ENCODE assay signal across 7 mouse cellular contexts in the genomic region with DNA sequence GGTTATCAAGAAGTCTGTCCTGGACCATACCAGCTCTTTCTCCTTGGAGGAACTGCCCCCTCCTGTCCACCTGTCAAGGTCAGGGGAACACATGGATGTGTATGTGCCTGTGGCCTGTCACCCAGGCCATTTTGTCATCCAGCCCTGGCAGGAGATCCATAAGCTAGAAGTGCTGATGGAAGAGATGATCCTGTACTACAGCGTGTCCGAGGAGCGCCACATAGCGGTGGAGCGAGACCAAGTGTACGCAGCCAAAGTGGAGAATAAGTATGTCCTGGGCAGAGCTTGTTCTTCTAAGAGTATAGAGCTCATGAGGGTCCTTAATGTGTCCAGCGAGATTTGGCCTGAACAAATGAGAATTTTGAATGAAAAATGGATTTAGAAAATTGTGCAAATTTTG. TPM values are rescaled to one million over a fixed set of nuclear protein-coding genes. Genes with fewer than 3 reads are reported as not detected.
DNase-seq lines count a peak whose midpoint lies in the region; TF ChIP-seq lines count a peak whose summit lies in the region.

No protein-coding gene starts in this region.

- no peaks in the 10 kb centered on the region for H3K36me3 ChIP-seq in ES-E14 (ENCODE audit: control insufficient read depth, insufficient read depth, low read length, poor library complexity, severe bottlenecking)

- no peak for TF ChIP-seq POLR2A in cortical plate, adult 2 months (IDR thresholded peaks at IDR 0.05; ENCODE audit: extremely low read depth, insufficient read depth, low read length)

- no peaks in the 10 kb centered on the region for H3K9me3 ChIP-seq in ES-E14 (ENCODE audit: control insufficient read depth, insufficient read depth, low read depth, low read length)

- H3K27ac ChIP-seq in ES-E14 (ENCODE audit: insufficient read depth, low read depth, low read length, poor library complexity, severe bottlenecking) = no peak overlapping the region
- H3K27ac ChIP-seq in cortical plate, adult 2 months (ENCODE audit: insufficient read depth, low read length) = no peak overlapping the region
- no peak overlapping the region for H3K27ac ChIP-seq in layer of hippocampus, adult 2 months

- H3K9ac ChIP-seq in ES-E14 (ENCODE audit: insufficient read depth, low read depth, low read length, poor library complexity, severe bottlenecking) = no peak overlapping the region

- in situ Hi-C loops in ES-E14 (cut with MboI; ENCODE audit: low sequenced_read_pairs in 2 of 2, unreplicated experiment in 2 of 2) = no loop called here

- TF ChIP-seq CTCF in cortical plate, adult 2 months (IDR thresholded peaks at IDR 0.05; ENCODE audit: extremely low read depth, insufficient read depth, low read length) = peak; percentile 66
- TF ChIP-seq CTCF in layer of hippocampus, adult 2 months (conservative IDR thresholded peaks at IDR 0.05) = peak; percentile 80

- H3K4me1 ChIP-seq in ES-E14 (ENCODE audit: control insufficient read depth in 2 of 2, insufficient read depth in 2 of 2, low read length in 2 of 2, poor library complexity in 1 of 2) = 0 out of 4 replicates have a peak, but pooled peaks cover 0 to 2% of the 10 kb centered on the region in 2 experiments
- H3K4me1 ChIP-seq in cortical plate, adult 2 months (ENCODE audit: control insufficient read depth, insufficient read depth, low read length) = no peaks in the 10 kb centered on the region

- H3K4me3 ChIP-seq in ES-E14 (ENCODE audit: insufficient read depth in 1 of 2, low read depth in 1 of 2, low read length in 2 of 2, poor library complexity in 1 of 2, severe bottlenecking in 1 of 2) = no peak overlapping the region
- H3K4me3 ChIP-seq in cortical plate, adult 2 months (ENCODE audit: insufficient read depth, low read length) = no peak overlapping the region
- H3K4me3 ChIP-seq in layer of hippocampus, adult 2 months = no peak overlapping the region

- DNase-seq in kidney, adult 18-20 months = peak; percentile 32
- DNase-seq in kidney, adult 11 months = no peak
- DNase-seq in ES-E14 (ENCODE audit: low read depth, low spot score) = no peak
- peak in 1 of 2 experiments; percentile 52 for DNase-seq in layer of hippocampus, adult 2 months (ENCODE audit: low spot score in 2 of 2)
- DNase-seq in retina, embryonic 14.5 days (ENCODE audit: low spot score) = peak; percentile 62
- DNase-seq in T-cell, adult 2 months (ENCODE audit: low spot score) = no peak

TF ChIP-seq in ES-E14, 5 proteins besides CTCF, POLR2A, EP300 and RAD21:
- TF ChIP-seq ZC3H11A (IDR thresholded peaks at IDR 0.05; ENCODE audit: borderline replicate concordance, low read depth, low read length) (peak; percentile 4; the same call in 1 of the 2 replicates), MAFK (IDR thresholded peaks at IDR 0.05; ENCODE audit: insufficient read depth, low read depth, low read length) (no peak)

RNA-seq across cellular contexts. Expression of a gene that starts 12.8 kb away (rescaled TPM):
- 0.53 and 0.54 TPM in 2 replicates for total RNA-seq in ES-E14 (2012; rRNA removed)
- polyA plus RNA-seq in cortical plate, adult 2 months (2012; rRNA removed) = 48.2 and 50.9 TPM in 2 replicates
- total RNA-seq in layer of hippocampus, adult 2 months (2021) = 10 to 100 TPM; 21.5 to 25.9 TPM

Comparison
In these comparisons a context has a peak if more than half of its experiments do, and no peak if none do; other contexts are left out.
1. DNase-seq: peak in kidney, adult 18-20 months (single experiment) and retina, embryonic 14.5 days (single experiment); none in kidney, adult 11 months (single experiment), ES-E14 (single experiment) and T-cell, adult 2 months (single experiment).
2. RNA of a gene that starts 12.8 kb away (total RNA-seq): 21.5 to 25.9 TPM in layer of hippocampus, adult 2 months; 0.53 to 0.54 TPM in ES-E14; every median in the first group is over 10 times any median in the second.